Mouse (Mus musculus) layer of hippocampus, adult 8-10 months (tissue): ENCODE data around the gene Trib3. TPM values are rescaled to one million over a fixed set of nuclear protein-coding genes. Genes with fewer than 3 reads are reported as not detected.
"Not testable (repeated sequence)": the region's sequence is repeated elsewhere in the genome, so short reads cannot be mapped to it uniquely, and the experiment has no call there.

ENCODE experiments used
- DNase-seq, 2 experiments: peaks; one replicate each; pipeline ENCODE4 v3.0.0; 2022; ENCODE audit warnings: low spot score in 2 of 2
- total RNA-seq, 4 experiments: library from RNA; stranded (reverse); gene quantifications; 2 replicates each; pipeline ENCODE4 v1.2.4; 2022

Gene Trib3
- total RNA-seq = 1 to 10 TPM; 1.2 to 2.4 (median 1.4) TPM

DNA sequence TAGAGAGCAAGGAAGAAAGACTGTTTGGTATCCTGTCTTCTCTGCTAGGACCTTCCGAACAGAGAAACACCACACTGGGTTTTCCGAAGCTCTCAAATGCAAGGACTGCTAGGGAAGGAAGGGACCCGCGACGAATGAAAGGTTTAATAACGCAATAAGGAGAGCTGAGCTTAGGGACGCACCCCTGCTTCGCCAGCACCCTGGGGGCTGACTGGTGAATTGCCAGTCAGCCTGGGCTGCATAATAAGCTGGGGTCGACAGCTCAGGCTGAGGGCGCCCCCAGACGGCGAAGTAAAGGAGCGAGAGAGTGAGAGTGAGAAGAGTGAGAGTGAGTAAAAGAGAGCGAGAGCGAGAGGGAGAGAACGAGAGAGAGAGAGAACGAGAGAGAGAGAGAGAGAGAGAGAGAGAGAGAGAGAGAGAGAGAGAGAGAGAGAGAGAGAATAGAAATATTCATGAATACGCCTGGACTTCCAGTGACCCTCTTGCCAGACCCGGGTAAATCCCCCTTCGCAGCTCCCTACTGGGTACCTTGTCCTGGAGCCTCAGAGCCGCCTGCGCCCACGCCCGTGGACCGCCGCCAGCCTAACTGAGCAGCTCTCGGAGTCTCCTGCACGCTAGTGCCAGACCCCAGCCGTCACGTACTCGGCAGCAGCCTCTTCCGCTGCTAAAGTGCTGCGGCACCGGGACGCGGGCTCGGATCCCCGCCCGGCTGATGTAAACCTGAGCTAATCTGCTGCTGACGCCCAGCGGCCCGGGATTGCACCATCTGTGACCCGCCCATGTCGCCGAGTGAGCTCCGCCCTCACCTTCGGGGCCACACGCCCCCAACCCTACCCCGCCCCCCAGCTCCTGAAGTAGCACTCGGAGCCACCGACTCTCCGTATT, at the start of gene Trib3:
Gene Trib3, minus strand, starts transcription at position 704 of the 885 bp plus-strand sequence.
- DNase-seq = peak in 1 of 2 experiments; percentile 59

DNA sequence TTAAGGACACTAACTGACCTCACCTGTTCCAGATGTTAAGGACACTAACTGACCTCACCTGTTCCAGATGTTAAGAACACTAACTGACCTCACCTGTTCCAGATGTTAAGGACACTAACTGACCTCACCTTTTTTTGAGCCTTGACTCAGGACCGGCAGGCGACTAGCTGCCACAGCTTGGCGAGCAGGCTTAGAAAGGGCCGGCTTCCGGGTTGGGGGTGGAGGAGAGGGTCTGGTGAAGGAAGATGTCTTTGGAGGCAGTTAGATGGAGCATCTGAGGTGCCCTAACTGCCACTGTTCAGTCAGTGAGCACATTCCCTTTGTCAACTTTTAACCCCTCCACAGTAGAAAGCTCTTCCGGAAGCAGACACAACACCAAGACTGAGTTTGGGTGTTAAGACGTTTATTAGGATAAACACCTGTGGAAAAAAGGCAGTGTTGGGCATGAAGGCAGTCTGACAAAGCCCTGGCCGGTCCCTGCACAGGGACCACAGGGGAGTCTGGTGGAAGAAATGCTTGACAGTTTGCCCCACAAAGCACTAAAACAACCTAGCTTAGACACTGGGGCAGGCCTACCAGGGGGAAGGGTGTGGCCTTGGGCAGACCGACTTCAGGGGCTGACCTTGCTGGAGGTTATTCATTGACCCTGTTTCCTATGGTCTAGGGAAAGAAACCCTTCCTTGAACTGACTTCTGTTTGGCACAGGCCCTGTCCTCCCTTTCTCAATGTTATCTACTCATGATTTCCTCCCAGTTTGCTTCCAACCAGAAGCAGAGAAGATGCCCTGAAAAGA, 49.6 kb upstream of the Trib3 start:
- no peak for DNase-seq

DNA sequence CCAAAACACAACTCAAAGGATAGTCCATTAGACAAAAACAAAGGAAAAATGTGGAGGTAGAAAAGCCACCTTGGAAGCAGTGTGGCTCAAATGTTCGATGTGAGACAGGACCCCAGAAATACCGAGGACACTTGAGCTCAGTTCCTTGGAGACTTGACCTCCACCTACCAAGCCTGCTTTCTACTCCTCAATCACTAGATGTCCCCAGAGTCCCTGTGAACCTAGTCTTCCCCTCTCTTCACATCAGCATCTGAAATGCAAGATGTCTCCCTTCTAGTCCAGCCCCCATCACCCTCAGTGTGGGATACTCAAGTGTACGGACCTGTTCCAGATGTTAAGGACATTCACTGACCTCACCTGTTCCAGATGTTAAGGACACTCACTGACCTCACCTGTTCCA, 49.0 kb upstream of the Trib3 start:
- DNase-seq = peak in 1 of 2 experiments; percentile 57

DNA sequence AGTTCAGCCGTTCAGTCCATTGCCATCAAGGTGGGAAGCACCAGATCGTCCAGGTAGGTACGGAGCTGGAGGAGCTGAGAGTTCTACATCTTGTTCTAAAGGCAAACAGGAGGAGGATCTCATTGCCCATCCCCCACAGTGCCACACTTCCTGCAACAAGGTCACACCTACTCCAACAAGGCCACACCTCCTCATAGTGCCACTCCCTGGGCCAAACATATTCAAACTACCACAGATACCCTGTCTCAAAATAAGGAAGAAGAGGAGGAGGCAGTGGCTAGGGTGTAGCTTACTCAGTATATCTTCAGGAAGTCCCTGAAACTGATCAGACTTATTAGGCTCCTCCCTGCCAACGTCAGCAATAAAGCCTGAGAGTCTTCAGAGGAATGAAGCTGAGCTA, 40.4 kb upstream of the Trib3 start:
- no peak for DNase-seq

GRCm38 (mm10) chr2:152376345-152376741, 32.5 kb upstream of the Trib3 start, which contains the start of gene Nrsn2:
TSS of gene Nrsn2 (minus strand) at chr2:152376638.
- DNase-seq = peak in 1 of 2 experiments; percentile 45

DNA sequence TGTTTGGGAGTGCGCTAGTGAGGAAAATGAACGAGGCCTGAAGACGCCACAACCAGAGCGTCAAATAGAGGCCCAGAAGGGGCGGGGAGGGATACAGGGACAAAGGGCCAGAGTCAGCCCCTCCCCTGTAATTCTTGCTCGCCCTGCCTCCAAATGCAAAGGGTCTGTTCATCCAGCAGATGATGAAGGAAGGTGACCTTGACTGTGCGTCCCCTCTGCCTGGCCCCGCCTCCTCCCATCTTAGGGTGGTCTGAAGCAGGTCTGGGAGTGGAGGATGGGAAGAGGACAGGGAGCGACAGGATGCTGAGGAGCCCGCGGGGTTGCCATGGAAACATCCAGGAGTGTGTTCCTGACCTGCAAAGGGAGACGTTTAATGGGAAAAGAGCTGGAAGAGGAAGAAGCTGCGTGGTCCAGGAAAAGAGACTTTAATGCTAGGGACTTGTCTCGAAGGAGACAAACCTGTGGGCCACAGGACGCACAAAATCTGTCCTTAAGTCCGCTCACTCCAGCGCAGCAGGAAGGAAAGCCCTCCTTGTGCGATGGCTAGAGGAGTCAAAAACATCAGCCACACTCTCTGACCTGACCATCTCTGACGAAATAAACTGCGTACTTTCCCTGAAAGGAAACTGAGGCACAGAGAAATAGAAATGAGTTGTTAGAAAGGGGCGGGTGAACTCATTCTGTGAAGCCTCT, 32.0 kb upstream of the Trib3 start:
- peak; percentile 44 to 54 for DNase-seq

GRCm38 (mm10) chr2:152373547-152373946, 29.7 kb upstream of the Trib3 start:
- no peak for DNase-seq

GRCm38 (mm10) chr2:152372661-152373060, 28.8 kb upstream of the Trib3 start:
- DNase-seq = no peak

DNA sequence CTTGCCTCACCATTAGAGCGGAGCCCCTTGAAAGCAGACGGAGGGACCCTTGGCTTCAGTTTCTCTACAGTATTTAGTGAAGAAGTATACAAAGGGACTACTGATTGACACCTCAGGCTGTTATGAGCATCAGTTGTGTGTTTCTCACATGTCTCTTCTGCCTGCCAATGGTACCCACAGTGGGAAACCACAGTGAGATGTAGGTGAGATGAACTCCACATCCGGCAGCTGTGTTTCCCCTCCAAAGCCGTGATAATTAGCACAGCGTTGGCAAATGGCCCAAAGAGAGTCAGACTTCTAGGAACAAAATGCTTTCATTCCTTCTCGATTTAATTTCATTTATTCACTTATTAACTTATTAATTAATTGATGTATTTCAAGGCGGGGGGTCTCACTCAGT, 28.3 kb upstream of the Trib3 start:
- DNase-seq = no peak

GRCm38 (mm10) chr2:152368532-152369140, 24.8 kb upstream of the Trib3 start:
- no peak for DNase-seq

GRCm38 (mm10) chr2:152367917-152368316, 24.1 kb upstream of the Trib3 start:
- DNase-seq = no peak

GRCm38 (mm10) chr2:152363245-152364147, 19.7 kb upstream of the Trib3 start:
- DNase-seq = peak; percentile 53 to 63

DNA sequence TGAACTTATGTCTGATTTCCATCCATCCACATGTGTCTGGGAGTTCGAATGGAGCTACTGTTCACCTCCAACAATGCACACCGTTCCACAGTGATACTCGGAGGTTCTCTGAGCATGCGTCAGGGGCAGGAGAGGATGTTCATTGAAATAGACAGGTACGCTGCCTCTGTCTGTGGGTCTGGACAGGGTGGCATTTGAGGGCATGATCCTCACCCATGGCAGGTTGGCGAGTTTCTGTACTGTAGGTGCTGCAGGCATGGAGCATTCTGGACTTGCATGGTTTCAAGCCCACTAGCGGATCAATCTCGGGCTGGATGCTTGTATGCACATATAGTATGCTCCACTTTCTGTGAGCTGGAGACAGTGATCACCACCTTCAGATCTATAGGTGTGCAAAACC, 17.4 kb upstream of the Trib3 start:
- DNase-seq = no peak

DNA sequence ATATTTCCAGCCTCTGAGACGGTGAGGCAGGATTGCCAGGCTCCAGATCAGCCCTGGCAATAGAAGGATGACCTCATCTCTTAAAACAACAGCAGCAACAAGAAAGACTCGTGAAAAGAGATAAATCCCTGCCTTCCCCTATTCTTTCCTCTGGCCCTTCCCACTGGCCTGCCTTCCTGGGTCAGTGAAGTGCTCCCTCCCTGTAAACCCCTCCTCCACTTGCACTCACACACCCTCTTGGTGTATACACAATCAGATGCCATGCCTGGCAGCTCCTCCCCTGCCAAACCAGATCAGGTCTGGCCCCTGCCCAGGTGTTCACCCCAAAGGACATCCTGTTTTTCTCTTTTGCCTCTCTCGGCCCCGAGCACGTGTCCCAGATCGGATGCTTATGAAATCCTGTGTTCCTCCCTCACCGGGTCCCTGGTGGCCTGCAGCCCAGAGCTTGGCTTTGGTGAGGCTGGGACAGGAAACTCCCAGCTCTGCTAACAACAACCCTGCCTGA, 16.5 kb upstream of the Trib3 start:
- DNase-seq = no peak

GRCm38 (mm10) chr2:152359616-152360015, 15.8 kb upstream of the Trib3 start:
- DNase-seq = no peak

- not testable (repeated sequence) for DNase-seq
These were observed 15.1 kb upstream of the Trib3 start for GRCm38 (mm10) chr2:152358977-152359376.

- DNase-seq = no peak
These were observed 13.4 kb upstream of the Trib3 start for GRCm38 (mm10) chr2:152357254-152357653.

- no peak for DNase-seq
These were observed 6.2 kb upstream of the Trib3 start for GRCm38 (mm10) chr2:152349842-152350540.

DNA sequence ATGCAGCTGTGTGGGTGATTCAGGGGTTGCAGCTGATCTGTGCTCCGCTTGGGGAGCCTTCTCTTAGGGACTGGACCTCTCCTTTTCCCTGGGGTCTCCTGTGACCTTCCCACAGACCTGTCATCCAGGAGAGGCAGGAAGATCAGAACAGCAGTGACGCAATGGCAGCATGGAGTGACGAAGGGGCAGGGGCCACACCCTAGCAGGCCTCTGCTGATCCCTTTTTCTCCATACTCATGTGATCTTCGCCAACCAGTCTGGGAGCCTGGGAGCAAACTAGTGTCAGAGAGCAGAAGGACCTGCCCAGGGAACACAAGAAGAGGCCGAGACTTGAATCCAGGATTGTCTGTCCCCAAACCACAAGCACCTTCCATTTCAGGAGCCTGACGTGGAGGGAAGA, 5.4 kb upstream of the Trib3 start:
- DNase-seq = no peak
